Mouse (Mus musculus) heart, postnatal 0 days (tissue): ENCODE results near the gene Ccn1. TPM values are rescaled to one million over a fixed set of nuclear protein-coding genes. Genes with fewer than 3 reads are reported as not detected.

Source experiments
- ATAC-seq: fragments of 200-750 bp; cut with Nextera tagmentation; 2 replicates; pipeline ENCODE4 v1.8.0; 2017; ENCODE audit warnings: low read depth, moderate number of reproducible peaks, moderate library complexity; ENCODE audit not compliant: insufficient read depth
- DNase-seq: peaks from one replicate; pipeline ENCODE4 v3.0.0-alpha.2; 2016; ENCODE audit warnings: low spot score
- H3K27ac ChIP-seq: fragments of 300-500 bp; sonication (generic); 2 replicates; pipeline ENCODE4 v1.5.1; 2014; ENCODE audit warnings: low read depth, mild to moderate bottlenecking
- H3K27me3 ChIP-seq: fragments of 300-500 bp; sonication (generic); 2 replicates; pipeline ENCODE4 v1.6.1; 2014; ENCODE audit warnings: low read length, mixed read lengths; ENCODE audit not compliant: control insufficient read depth, insufficient read depth
- H3K36me3 ChIP-seq: fragments of 300-500 bp; sonication (generic); replicated peaks from 2 replicates; pipeline ENCODE4 v1.6.1; 2014; ENCODE audit warnings: low read length, mixed read lengths; ENCODE audit not compliant: control insufficient read depth, insufficient read depth
- H3K4me1 ChIP-seq: fragments of 300-500 bp; sonication (generic); 2 replicates; pipeline ENCODE4 v1.6.1; 2014; ENCODE audit warnings: antibody characterized with exemption; ENCODE audit not compliant: control insufficient read depth, insufficient read depth
- H3K4me2 ChIP-seq: fragments of 300-500 bp; sonication (generic); 2 replicates; pipeline ENCODE4 v1.6.1; 2014; ENCODE audit warnings: low read depth, mild to moderate bottlenecking, low read length, moderate library complexity
- H3K4me3 ChIP-seq: fragments of 300-500 bp; sonication (generic); 2 replicates; pipeline ENCODE4 v1.5.1; 2014; ENCODE audit warnings: low read depth, low read length
- H3K9ac ChIP-seq: fragments of 300-500 bp; sonication (generic); replicated peaks from 2 replicates; pipeline ENCODE4 v1.6.1; 2014; ENCODE audit warnings: low read depth, low read length, mixed read lengths
- H3K9me3 ChIP-seq: fragments of 300-500 bp; sonication (generic); replicated peaks from 2 replicates; pipeline ENCODE4 v1.6.1; 2016; ENCODE audit warnings: low read length; ENCODE audit not compliant: control insufficient read depth
- CTCF ChIP-seq: IDR thresholded peaks from 2 replicates; pipeline ENCODE4 v1.5.1; 2016; ENCODE audit warnings: antibody characterized with exemption, control low read depth, low read depth
- EP300 ChIP-seq: IDR thresholded peaks from 2 replicates; pipeline ENCODE4 v1.6.1; 2016; ENCODE audit warnings: antibody characterized with exemption, low read depth
- WGBS: fragments of 180-500 bp; shearing (Covaris S2); extraction: QIAGEN DNeasy Blood & Tissue Kit; methylation state at CpG from one replicate; pipeline ENCODE4 v1.1.7; 2014; 5-methylcytosine and 5-hydroxymethylcytosine counted together
- polyA plus RNA-seq: library from polyadenylated mRNA; unstranded; fragments of >200 nt; fragmentation: Nextera tagmentation; extraction: Ambion mirVana; gene quantifications from 2 replicates; pipeline ENCODE4 v1.2.1, GENCODE M21; 2015
- total RNA-seq: library from RNA; depleted of rRNA; stranded (reverse); fragments of >200 nt; gene quantifications from 2 replicates; pipeline ENCODE4 v1.2.3, GENCODE M21; 2014; ENCODE audit warnings: low replicate concordance

Gene Ccn1
- total and polyA plus RNA-seq, 2 experiments from 2014 or later: 34.0 to 91.1 TPM

- no peaks in the 10 kb centered on the region for H3K9me3 ChIP-seq
- no peak overlapping the region for H3K9ac ChIP-seq
- WGBS: 41% methylated on average over 3 of the region's 3 CpGs
- H3K4me2 ChIP-seq: no peak overlapping the region
- DNase-seq (no peak), ATAC-seq (no peak)
- TF ChIP-seq CTCF (no peak), EP300 (no peak)
- H3K4me1 ChIP-seq: peaks cover 13% of the 10 kb centered on the region
- no peaks in the 10 kb centered on the region for H3K27me3 ChIP-seq
- H3K4me3 ChIP-seq: no peak overlapping the region
- no peak overlapping the region for H3K27ac ChIP-seq
- H3K36me3 ChIP-seq: peaks cover 17% of the 10 kb centered on the region
Measured at GRCm38 (mm10) chr3:145646009-145646408, 3.8 kb downstream of the Ccn1 start.

DNA sequence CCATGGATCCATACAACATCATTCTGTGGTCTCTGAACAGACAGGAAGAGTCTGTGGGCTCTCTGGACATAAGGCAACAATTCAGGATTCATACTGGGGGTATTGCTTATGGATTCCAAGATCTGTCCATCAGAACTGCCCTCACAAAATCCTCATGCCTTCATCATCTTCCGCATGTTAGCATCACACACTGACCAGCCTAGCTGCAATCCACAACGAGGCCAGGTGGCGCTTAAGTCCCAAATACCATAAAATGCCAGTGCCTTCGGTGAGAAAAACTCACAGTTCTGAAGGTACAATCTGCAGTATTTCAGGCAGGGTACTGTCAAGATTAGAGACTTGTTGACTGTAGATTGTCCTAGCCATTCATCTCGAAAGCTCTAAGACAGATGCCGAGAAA lies 4.3 kb downstream of the Ccn1 start:
- H3K27ac ChIP-seq: no peak overlapping the region
- no peaks in the 10 kb centered on the region for H3K27me3 ChIP-seq
- TF ChIP-seq EP300: no peak
- no peak for TF ChIP-seq CTCF
- 63% methylated on average over 6 of the region's 6 CpGs for WGBS
- ATAC-seq (no peak), DNase-seq (no peak)
- H3K9ac ChIP-seq: no peak overlapping the region
- H3K4me2 ChIP-seq: no peak overlapping the region
- H3K36me3 ChIP-seq: peaks cover 17% of the 10 kb centered on the region
- H3K4me3 ChIP-seq: no peak overlapping the region
- H3K9me3 ChIP-seq: no peaks in the 10 kb centered on the region
- peaks cover 12% of the 10 kb centered on the region for H3K4me1 ChIP-seq

GRCm38 (mm10) chr3:145642861-145643260 lies 6.9 kb downstream of the Ccn1 start:
- TF ChIP-seq EP300 (no peak), CTCF (no peak; the same call in 1 of the 2 replicates)
- WGBS: 48% methylated on average over 11 of the region's 11 CpGs
- Histone ChIP-seq H3K27me3 (no peaks in the 10 kb centered on the region), H3K9me3 (no peaks in the 10 kb centered on the region), H3K9ac (no peak overlapping the region), H3K4me1 (peaks cover 11% of the 10 kb centered on the region), H3K36me3 (peaks cover 9% of the 10 kb centered on the region), H3K4me2 (no peak overlapping the region), H3K27ac (no peak overlapping the region), H3K4me3 (no peak overlapping the region)
- ATAC-seq (no peak), DNase-seq (no peak)

DNA sequence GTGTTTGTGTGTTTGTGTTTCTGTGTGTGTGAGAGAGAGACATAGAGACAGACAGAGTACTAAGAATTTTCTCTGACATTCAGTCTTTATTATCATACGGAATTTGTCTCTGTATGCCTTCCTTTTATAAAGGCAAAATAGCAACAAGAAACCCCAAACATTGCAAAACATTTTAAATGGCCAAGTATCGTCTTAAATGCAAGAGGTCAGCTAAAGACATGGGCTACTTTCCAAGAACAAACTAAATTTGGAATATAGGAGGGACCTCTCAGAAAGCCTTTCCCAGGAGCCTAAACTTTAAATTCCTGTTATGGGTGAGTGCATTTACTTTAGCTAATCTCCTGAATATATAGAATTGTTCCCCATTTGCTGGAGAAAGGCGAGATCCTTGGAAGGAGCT lies 7.9 kb downstream of the Ccn1 start:
- Histone ChIP-seq H3K4me3 (no peak overlapping the region), H3K27me3 (no peaks in the 10 kb centered on the region), H3K36me3 (no peaks in the 10 kb centered on the region; the same call in 1 of the 2 replicates), H3K9ac (no peak overlapping the region), H3K4me2 (no peak overlapping the region), H3K4me1 (peaks cover 4% of the 10 kb centered on the region), H3K27ac (no peak overlapping the region), H3K9me3 (no peaks in the 10 kb centered on the region)
- 49% methylated on average over 3 of the region's 3 CpGs for WGBS
- DNase-seq: no peak
- TF ChIP-seq EP300 (no peak), CTCF (no peak)
- no peak for ATAC-seq

- Histone ChIP-seq H3K4me1 (peaks cover 4% of the 10 kb centered on the region), H3K4me2 (no peak overlapping the region), H3K27me3 (no peaks in the 10 kb centered on the region), H3K9me3 (no peaks in the 10 kb centered on the region), H3K4me3 (no peak overlapping the region), H3K27ac (no peak overlapping the region), H3K9ac (no peak overlapping the region), H3K36me3 (no peaks in the 10 kb centered on the region)
- DNase-seq (no peak), ATAC-seq (no peak)
- TF ChIP-seq EP300: no peak
- TF ChIP-seq CTCF: no peak
- 77% methylated on average over 5 of the region's 5 CpGs for WGBS
Measured at GRCm38 (mm10) chr3:145641036-145641685, 8.6 kb downstream of the Ccn1 start.

- no peak overlapping the region for H3K4me2 ChIP-seq
- H3K9ac ChIP-seq: no peak overlapping the region
- H3K4me1 ChIP-seq: peaks cover 4% of the 10 kb centered on the region
- no peak overlapping the region for H3K27ac ChIP-seq
- H3K36me3 ChIP-seq: no peaks in the 10 kb centered on the region
- 69% methylated on average over 4 of the region's 4 CpGs for WGBS
- H3K9me3 ChIP-seq: no peaks in the 10 kb centered on the region
- H3K4me3 ChIP-seq: no peak overlapping the region
- no peaks in the 10 kb centered on the region for H3K27me3 ChIP-seq
- DNase-seq (no peak), ATAC-seq (no peak)
- no peak for TF ChIP-seq EP300
- TF ChIP-seq CTCF: no peak
Measured at GRCm38 (mm10) chr3:145640583-145640982, 9.2 kb downstream of the Ccn1 start.
